Mouse (Mus musculus): Measurements from ENCODE around the gene Gmeb1. TPM values are rescaled to one million over a fixed set of nuclear protein-coding genes. Genes with fewer than 3 reads are reported as not detected.

Gmeb1 gene
- polyA plus RNA-seq, 2 experiments: 8.1 to 9.9 TPM

DNA sequence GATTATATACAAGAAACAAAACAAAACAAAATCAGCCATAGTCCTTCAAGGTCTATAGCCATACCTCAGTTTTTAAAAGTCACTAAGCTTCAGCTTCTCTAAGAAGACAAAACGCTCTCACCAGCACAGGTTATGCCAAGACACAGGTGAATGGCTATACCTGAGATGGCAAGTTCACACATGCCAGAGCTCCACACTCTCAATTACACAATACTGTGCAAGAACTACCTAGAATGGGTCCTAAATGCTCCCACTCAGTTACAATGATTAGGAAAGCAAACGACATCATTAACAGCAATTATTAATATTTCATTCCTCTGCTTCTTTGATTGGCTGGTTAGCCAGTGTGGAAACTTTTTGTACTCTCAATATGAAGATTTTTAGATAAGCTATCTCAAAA lies 52.1 kb downstream of the Gmeb1 start:
- Histone ChIP-seq H3K9ac (replicated peaks) (no peak overlapping the region), H3K27ac (no peak overlapping the region), H3K36me3 (replicated peaks; ENCODE audit: control insufficient read depth, insufficient read depth, low read depth) (peaks cover 41% of the 10 kb centered on the region), H3K9me3 (ENCODE audit: control insufficient read depth, low read length) (no peaks in the 10 kb centered on the region), H3K4me3 (ENCODE audit: insufficient read depth in 1 of 2, low read depth in 2 of 2, low read length in 2 of 2) (no peak overlapping the region), H3K4me2 (ENCODE audit: low read depth) (peak overlapping the region; percentile 94), H3K4me1 (replicated peaks; ENCODE audit: control insufficient read depth in 2 of 2, insufficient read depth in 2 of 2, low read length in 1 of 2) (peaks cover 7 to 12% of the 10 kb centered on the region in 2 experiments), H3K27me3 (ENCODE audit: control insufficient read depth, insufficient read depth, low read length) (no peaks in the 10 kb centered on the region)
- TF ChIP-seq EP300 (IDR thresholded peaks at IDR 0.05; ENCODE audit: low read depth) (no peak), CTCF (IDR thresholded peaks at IDR 0.05; ENCODE audit: low read depth) (no peak)
- 81% methylated on average over 2 of the region's 2 CpGs for WGBS (ENCODE audit: insufficient replicate concordance)
- no peak for ATAC-seq (ENCODE audit: insufficient read depth)
- DNase-seq (ENCODE audit: low read depth in 3 of 3, low spot score in 3 of 3): no peak

DNA sequence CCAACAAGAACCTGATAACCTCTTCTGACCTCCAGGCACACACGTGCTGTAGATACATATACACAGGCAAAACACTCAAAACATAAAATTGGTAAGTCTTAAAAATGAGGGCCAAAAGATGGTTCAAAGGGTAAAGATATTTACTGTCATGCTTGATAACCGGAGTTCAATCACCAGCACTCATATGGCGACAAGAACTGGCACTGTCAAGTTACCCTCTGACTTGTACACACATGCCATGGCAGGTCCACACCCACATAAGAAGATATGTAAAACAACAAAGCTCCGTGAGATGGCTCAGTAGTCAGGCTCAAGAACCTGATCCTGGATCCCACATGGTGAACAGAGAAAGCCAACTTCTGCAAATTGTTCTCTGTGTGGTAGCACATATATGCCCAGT lies 54.1 kb downstream of the Gmeb1 start:
- TF ChIP-seq EP300 (IDR thresholded peaks at IDR 0.05; ENCODE audit: low read depth): no peak
- no peak for TF ChIP-seq CTCF (IDR thresholded peaks at IDR 0.05; ENCODE audit: low read depth)
- ATAC-seq (ENCODE audit: insufficient read depth) (no peak), DNase-seq (ENCODE audit: low read depth in 3 of 3, low spot score in 3 of 3) (no peak)
- H3K27ac ChIP-seq: no peak overlapping the region
- no peak overlapping the region for H3K9ac ChIP-seq (replicated peaks)
- 55% methylated on average over 4 of the region's 4 CpGs for WGBS (ENCODE audit: insufficient replicate concordance)
- peaks cover 0 to 7% of the 10 kb centered on the region in 2 experiments; a peak in 3 of 4 replicates for H3K4me1 ChIP-seq (replicated peaks; ENCODE audit: control insufficient read depth in 2 of 2, insufficient read depth in 2 of 2, low read length in 1 of 2)
- H3K27me3 ChIP-seq (ENCODE audit: control insufficient read depth, insufficient read depth, low read length): no peaks in the 10 kb centered on the region
- H3K4me3 ChIP-seq (ENCODE audit: insufficient read depth in 1 of 2, low read depth in 2 of 2, low read length in 2 of 2): no peak overlapping the region
- no peak overlapping the region for H3K4me2 ChIP-seq (ENCODE audit: low read depth)
- peaks cover 60% of the 10 kb centered on the region for H3K36me3 ChIP-seq (replicated peaks; ENCODE audit: control insufficient read depth, insufficient read depth, low read depth)
- no peaks in the 10 kb centered on the region for H3K9me3 ChIP-seq (ENCODE audit: control insufficient read depth, low read length)

DNA sequence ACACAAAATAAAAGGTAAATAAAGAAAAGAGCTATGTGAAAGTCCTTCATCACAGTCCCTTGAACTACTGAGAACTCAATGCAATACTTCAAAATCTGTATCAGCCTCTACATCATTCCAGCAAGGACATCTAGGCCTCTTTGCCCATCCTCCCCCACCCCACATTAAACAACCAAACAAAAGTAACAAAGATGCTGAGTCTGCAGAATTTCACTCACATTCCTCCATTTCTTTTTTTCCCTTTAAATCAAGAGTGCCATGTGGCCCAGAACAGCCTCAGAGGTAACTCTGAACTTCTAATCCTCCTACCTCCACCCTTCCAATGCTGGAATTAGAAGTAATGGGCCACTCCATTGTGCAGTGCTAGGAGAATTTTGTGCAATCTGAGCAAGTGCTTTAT lies 62.6 kb downstream of the Gmeb1 start:
- Histone ChIP-seq H3K9ac (replicated peaks) (no peak overlapping the region), H3K36me3 (replicated peaks; ENCODE audit: control insufficient read depth, insufficient read depth, low read depth) (peaks cover 37% of the 10 kb centered on the region), H3K9me3 (ENCODE audit: control insufficient read depth, low read length) (no peaks in the 10 kb centered on the region), H3K4me2 (ENCODE audit: low read depth) (no peak overlapping the region), H3K4me3 (ENCODE audit: insufficient read depth in 1 of 2, low read depth in 2 of 2, low read length in 2 of 2) (no peak overlapping the region), H3K27me3 (ENCODE audit: control insufficient read depth, insufficient read depth, low read length) (no peaks in the 10 kb centered on the region), H3K27ac (peak overlapping the region; percentile 50; the same call in 1 of the 2 replicates), H3K4me1 (replicated peaks; ENCODE audit: control insufficient read depth in 2 of 2, insufficient read depth in 2 of 2, low read length in 1 of 2) (peaks cover 9 to 27% of the 10 kb centered on the region in 2 experiments)
- DNase-seq (ENCODE audit: low read depth in 3 of 3, low spot score in 3 of 3) (no peak), ATAC-seq (ENCODE audit: insufficient read depth) (no peak)
- TF ChIP-seq CTCF (IDR thresholded peaks at IDR 0.05; ENCODE audit: low read depth) (no peak), EP300 (IDR thresholded peaks at IDR 0.05; ENCODE audit: low read depth) (no peak)

DNA sequence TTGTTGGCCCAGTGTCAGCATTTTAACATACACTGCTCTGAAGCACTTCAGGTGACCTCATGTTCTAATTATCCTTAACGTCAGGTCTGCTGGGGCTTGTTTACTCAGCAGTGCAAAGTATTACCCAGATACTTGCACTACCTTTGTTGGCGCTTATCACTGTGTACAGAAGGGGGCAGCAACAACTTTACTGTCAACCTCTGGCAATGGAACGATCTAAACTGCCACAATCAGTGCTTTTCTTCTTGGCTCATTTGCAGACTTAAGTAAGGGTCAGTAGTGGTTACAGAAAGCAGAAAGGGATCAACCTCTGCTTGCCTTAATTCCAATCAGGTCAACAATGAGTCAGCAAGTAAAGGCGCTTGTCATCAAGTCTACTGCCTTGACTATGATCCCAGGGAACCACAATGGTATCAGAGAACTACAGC lies 63.1 kb downstream of the Gmeb1 start:
- Histone ChIP-seq H3K9ac (replicated peaks) (no peak overlapping the region), H3K36me3 (replicated peaks; ENCODE audit: control insufficient read depth, insufficient read depth, low read depth) (peaks cover 37% of the 10 kb centered on the region), H3K4me1 (replicated peaks; ENCODE audit: control insufficient read depth in 2 of 2, insufficient read depth in 2 of 2, low read length in 1 of 2) (peaks cover 9 to 27% of the 10 kb centered on the region in 2 experiments), H3K27ac (peak overlapping the region; percentile 50), H3K27me3 (ENCODE audit: control insufficient read depth, insufficient read depth, low read length) (no peaks in the 10 kb centered on the region), H3K4me3 (ENCODE audit: insufficient read depth in 1 of 2, low read depth in 2 of 2, low read length in 2 of 2) (no peak overlapping the region), H3K4me2 (ENCODE audit: low read depth) (no peak overlapping the region), H3K9me3 (ENCODE audit: control insufficient read depth, low read length) (no peaks in the 10 kb centered on the region)
- ATAC-seq (ENCODE audit: insufficient read depth) (peak; percentile 67), DNase-seq (ENCODE audit: low read depth in 3 of 3, low spot score in 3 of 3) (peak; percentile 19 to 35 (median 31))
- WGBS (ENCODE audit: insufficient replicate concordance): 34% methylated on average over 4 of the region's 4 CpGs
- TF ChIP-seq CTCF (IDR thresholded peaks at IDR 0.05; ENCODE audit: low read depth) (peak; percentile 56), EP300 (IDR thresholded peaks at IDR 0.05; ENCODE audit: low read depth) (no peak)

DNA sequence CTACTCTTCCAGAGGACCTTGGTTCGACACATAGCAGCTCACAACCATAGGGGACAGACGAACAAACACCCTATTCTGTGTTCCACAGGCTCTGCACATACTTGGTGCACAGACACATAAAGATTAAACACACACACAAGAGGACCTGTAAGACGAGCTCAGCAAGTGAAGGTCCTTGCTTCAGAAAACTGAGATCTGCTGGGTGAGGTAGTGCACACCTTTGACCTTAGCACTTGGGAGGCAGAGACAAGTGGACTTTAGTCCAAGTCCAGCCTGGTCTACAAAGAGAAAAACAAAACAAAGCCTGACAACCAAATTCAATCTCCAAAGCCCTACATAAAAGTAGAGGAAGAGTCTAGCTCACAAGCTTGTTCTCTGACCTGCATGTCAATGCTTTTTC lies 66.4 kb downstream of the Gmeb1 start:
- TF ChIP-seq CTCF (IDR thresholded peaks at IDR 0.05; ENCODE audit: low read depth): no peak
- Histone ChIP-seq H3K9me3 (ENCODE audit: control insufficient read depth, low read length) (no peaks in the 10 kb centered on the region), H3K4me3 (ENCODE audit: insufficient read depth in 1 of 2, low read depth in 2 of 2, low read length in 2 of 2) (no peak overlapping the region), H3K4me2 (ENCODE audit: low read depth) (no peak overlapping the region), H3K36me3 (replicated peaks; ENCODE audit: control insufficient read depth, insufficient read depth, low read depth) (peaks cover 29% of the 10 kb centered on the region), H3K4me1 (replicated peaks; ENCODE audit: control insufficient read depth in 2 of 2, insufficient read depth in 2 of 2, low read length in 1 of 2) (peaks cover 7 to 26% of the 10 kb centered on the region in 2 experiments), H3K9ac (replicated peaks) (no peak overlapping the region), H3K27me3 (ENCODE audit: control insufficient read depth, insufficient read depth, low read length) (no peaks in the 10 kb centered on the region), H3K27ac (no peak overlapping the region; the same call in 1 of the 2 replicates)
- DNase-seq (ENCODE audit: low read depth in 3 of 3, low spot score in 3 of 3) (no peak), ATAC-seq (ENCODE audit: insufficient read depth) (no peak)
- 68% methylated on average over 3 of the region's 3 CpGs for WGBS (ENCODE audit: insufficient replicate concordance)

All from liver, embryonic 14.5 days (tissue).